Mouse (Mus musculus) small intestine, adult 2 months (tissue): ENCODE results near the gene Nupl1. TPM values are rescaled to one million over a fixed set of nuclear protein-coding genes. Genes with fewer than 3 reads are reported as not detected.

ENCODE experiments used
- H3K27ac ChIP-seq: fragments of 200-500 bp; 2 replicates; pipeline ENCODE4 v1.5.1; 2012; ENCODE audit warnings: low read depth, low read length, control low read depth, inconsistent platforms; ENCODE audit not compliant: insufficient read depth
- H3K27me3 ChIP-seq: fragments of 200-500 bp; 2 replicates; pipeline ENCODE4 v1.6.1; 2012; ENCODE audit warnings: mild to moderate bottlenecking, moderate library complexity, low read length, inconsistent platforms; ENCODE audit not compliant: control insufficient read depth, insufficient read depth
- H3K36me3 ChIP-seq: fragments of 200-500 bp; 2 replicates; pipeline ENCODE4 v1.6.1; 2012; ENCODE audit warnings: mild to moderate bottlenecking, low read length, control low read depth, inconsistent platforms; ENCODE audit not compliant: control insufficient read depth, insufficient read depth
- H3K4me1 ChIP-seq: fragments of 200-500 bp; 2 replicates; pipeline ENCODE4 v1.6.1; 2012; ENCODE audit warnings: low read length, inconsistent platforms, mixed read lengths; ENCODE audit not compliant: control insufficient read depth, insufficient read depth, insufficient read length
- H3K4me3 ChIP-seq: fragments of 200-500 bp; 2 replicates; pipeline ENCODE4 v1.5.1; 2012; ENCODE audit warnings: low read depth, mild to moderate bottlenecking, control low read depth, inconsistent platforms, low read length, moderate library complexity
- CTCF ChIP-seq: fragments of 200-500 bp; IDR thresholded peaks from 2 replicates; pipeline ENCODE4 v1.5.1; 2012; ENCODE audit warnings: low read depth, mild to moderate bottlenecking, control low read depth, inconsistent platforms, low read length, moderate library complexity, mixed read lengths; ENCODE audit not compliant: insufficient replicate concordance, insufficient read length; ENCODE audit errors: extremely low read depth
- POLR2A ChIP-seq: fragments of 200-500 bp; IDR thresholded peaks from 2 replicates; pipeline ENCODE4 v1.6.1; 2012; ENCODE audit warnings: low read depth, mild to moderate bottlenecking, control low read depth, inconsistent platforms, low read length, moderate library complexity
- WGBS: fragments of 180-500 bp; shearing (Covaris S2); methylation state at CpG from one replicate; pipeline ENCODE4 v1.1.7; 2018; 5-methylcytosine and 5-hydroxymethylcytosine counted together
- polyA plus RNA-seq: library from polyadenylated mRNA; depleted of rRNA; stranded (reverse); fragments of >200 nt; gene quantifications from 2 replicates; pipeline ENCODE4 v1.2.3, GENCODE M21; 2012

The Nupl1 gene
- polyA plus RNA-seq, 1 experiment = not detected

GRCm38 (mm10) chr14:60238551-60238950, 12.7 kb downstream of the Nupl1 start:
- Histone ChIP-seq H3K4me3 (no peak overlapping the region), H3K4me1 (no peaks in the 10 kb centered on the region), H3K36me3 (peaks cover 40% of the 10 kb centered on the region), H3K27ac (no peak overlapping the region), H3K27me3 (no peaks in the 10 kb centered on the region)
- WGBS = 74% methylated on average over 3 of the region's 3 CpGs
- no peak for TF ChIP-seq POLR2A
- TF ChIP-seq CTCF = no peak

- Histone ChIP-seq H3K4me3 (no peak overlapping the region), H3K36me3 (peaks cover 21% of the 10 kb centered on the region), H3K27ac (no peak overlapping the region), H3K4me1 (peaks cover 8% of the 10 kb centered on the region), H3K27me3 (no peaks in the 10 kb centered on the region)
- TF ChIP-seq POLR2A = no peak
- no peak for TF ChIP-seq CTCF
- WGBS = 88% methylated on average over 10 of the region's 10 CpGs
These were observed 31.3 kb downstream of the Nupl1 start for GRCm38 (mm10) chr14:60219886-60220285.

- WGBS = 98% methylated on average over 4 of the region's 4 CpGs
These were observed 33.6 kb downstream of the Nupl1 start for GRCm38 (mm10) chr14:60217616-60218015.

GRCm38 (mm10) chr14:60216125-60216524, 35.1 kb downstream of the Nupl1 start:
- Histone ChIP-seq H3K36me3 (peaks cover 15% of the 10 kb centered on the region), H3K27ac (peak overlapping the region; percentile 16; the same call in 1 of the 2 replicates), H3K4me1 (peaks cover 13% of the 10 kb centered on the region), H3K4me3 (no peak overlapping the region), H3K27me3 (no peaks in the 10 kb centered on the region)
- TF ChIP-seq CTCF = no peak
- no peak for TF ChIP-seq POLR2A
- WGBS = 83% methylated on average over 1 of the region's 1 CpGs

More at GRCm38 (mm10) chr14:60217616-60218015, 33.6 kb downstream of the Nupl1 start:
- Histone ChIP-seq H3K36me3 (peaks cover 17% of the 10 kb centered on the region), H3K27me3 (no peaks in the 10 kb centered on the region), H3K4me1 (peaks cover 13% of the 10 kb centered on the region), H3K4me3 (no peak overlapping the region), H3K27ac (no peak overlapping the region)
- TF ChIP-seq CTCF (no peak), POLR2A (no peak)

GRCm38 (mm10) chr14:60215000-60215399, 36.2 kb downstream of the Nupl1 start:
- Histone ChIP-seq H3K36me3 (peaks cover 10% of the 10 kb centered on the region), H3K4me1 (peaks cover 13% of the 10 kb centered on the region), H3K27me3 (no peaks in the 10 kb centered on the region), H3K27ac (peak overlapping the region; percentile 30; the same call in 1 of the 2 replicates), H3K4me3 (no peak overlapping the region)
- TF ChIP-seq CTCF (no peak), POLR2A (no peak)
- 34% methylated on average over 3 of the region's 3 CpGs for WGBS

DNA sequence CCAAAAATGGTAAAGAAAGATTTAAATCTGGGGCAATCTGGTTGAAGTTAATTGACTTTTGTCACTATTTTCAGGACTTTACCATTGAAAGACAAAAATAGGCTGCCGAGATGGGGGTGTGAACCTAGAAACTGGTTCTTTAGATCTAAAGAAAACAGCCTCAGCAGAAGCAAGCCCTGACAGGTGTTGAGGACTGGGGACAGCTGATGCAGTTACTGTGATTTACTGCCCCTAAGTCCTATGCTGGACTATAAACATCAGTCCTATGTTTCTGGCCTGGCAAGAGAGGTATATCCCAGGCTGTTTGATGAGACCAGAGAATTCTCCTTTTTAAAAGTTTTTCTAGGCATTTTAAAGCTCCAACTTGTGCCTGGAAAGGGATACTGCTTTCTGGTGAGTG, 37.2 kb downstream of the Nupl1 start:
- H3K4me1 ChIP-seq = peaks cover 13% of the 10 kb centered on the region

GRCm38 (mm10) chr14:60209166-60209565, 42.1 kb downstream of the Nupl1 start:
- no peaks in the 10 kb centered on the region for H3K27me3 ChIP-seq
- TF ChIP-seq POLR2A = no peak
- TF ChIP-seq CTCF = no peak
- no peaks in the 10 kb centered on the region for H3K36me3 ChIP-seq
- 73% methylated on average over 7 of the region's 7 CpGs for WGBS
- no peaks in the 10 kb centered on the region for H3K4me1 ChIP-seq
- no peak overlapping the region for H3K4me3 ChIP-seq
- no peak overlapping the region for H3K27ac ChIP-seq

More for the DNA sequence above, 37.2 kb downstream of the Nupl1 start:
- WGBS = 84% methylated on average over 1 of the region's 1 CpGs
- Histone ChIP-seq H3K36me3 (peaks cover 6% of the 10 kb centered on the region; the same call in 1 of the 2 replicates), H3K27me3 (no peaks in the 10 kb centered on the region), H3K27ac (no peak overlapping the region), H3K4me3 (no peak overlapping the region)
- TF ChIP-seq CTCF = no peak
- TF ChIP-seq POLR2A = no peak

DNA sequence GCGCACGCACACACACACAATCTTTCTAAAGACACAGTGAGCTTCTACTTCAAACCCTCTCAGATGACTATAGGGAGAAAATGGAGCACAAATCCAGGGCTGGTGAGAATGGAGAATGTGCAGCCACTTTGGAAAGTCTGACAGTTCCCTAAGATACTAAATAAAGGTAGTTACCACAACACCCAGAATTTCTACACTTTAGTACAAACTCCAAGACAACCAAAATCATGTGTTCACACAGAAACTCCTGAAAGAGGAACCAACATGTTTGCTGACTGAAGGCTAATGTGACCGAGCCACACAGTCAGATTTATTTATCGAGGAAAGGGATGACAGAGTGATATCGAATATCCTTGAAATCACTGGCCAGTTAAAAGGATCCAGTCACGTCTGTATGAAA, 46.2 kb downstream of the Nupl1 start:
- Histone ChIP-seq H3K27ac (no peak overlapping the region), H3K27me3 (no peaks in the 10 kb centered on the region), H3K4me3 (no peak overlapping the region), H3K36me3 (no peaks in the 10 kb centered on the region), H3K4me1 (no peaks in the 10 kb centered on the region)
- 89% methylated on average over 6 of the region's 6 CpGs for WGBS
- TF ChIP-seq POLR2A (no peak), CTCF (no peak)
